Mouse (Mus musculus) MEL (cell line): ENCODE results near the gene Zfp689. TPM values are rescaled to one million over a fixed set of nuclear protein-coding genes. Genes with fewer than 3 reads are reported as not detected.

Experiments
- DNase-seq: peaks from one replicate; pipeline ENCODE4 v3.0.0; 2011; ENCODE audit warnings: low read depth, low spot score
- H3K27ac ChIP-seq: 2 replicates; pipeline ENCODE4 v1.5.1; 2012; ENCODE audit warnings: low read depth, mild to moderate bottlenecking, control low read depth, low read length, moderate library complexity; ENCODE audit not compliant: control insufficient read depth
- H3K27me3 ChIP-seq, 2 experiments: fragments of 150-350 bp in 1 of 2; sonication (generic) in 1 of 2; 2 replicates each; pipeline ENCODE4 v1.6.1; 2012; ENCODE audit warnings: low read length in 2 of 2, mild to moderate bottlenecking in 2 of 2, improper control_type of control experiment in 1 of 2, moderate library complexity in 1 of 2; ENCODE audit not compliant: insufficient read depth in 2 of 2, control insufficient read depth in 1 of 2
- H3K36me3 ChIP-seq, 2 experiments: 2 replicates each; pipeline ENCODE4 v1.6.1; 2012 to 2014; ENCODE audit warnings: low read length in 2 of 2, improper control_type of control experiment in 1 of 2, inconsistent platforms in 1 of 2, mild to moderate bottlenecking in 1 of 2; ENCODE audit not compliant: insufficient read depth in 2 of 2, control insufficient read depth in 1 of 2
- H3K4me1 ChIP-seq, 2 experiments: fragments of 150-350 bp in 1 of 2; sonication (generic) in 1 of 2; 2 replicates each; pipeline ENCODE4 v1.6.1; 2012; ENCODE audit warnings: low read length in 2 of 2, improper control_type of control experiment in 1 of 2, mild to moderate bottlenecking in 1 of 2; ENCODE audit not compliant: insufficient read depth in 2 of 2, control insufficient read depth in 1 of 2
- H3K4me3 ChIP-seq, 2 experiments: fragments of 150-350 bp in 1 of 2; sonication (generic) in 1 of 2; 2 replicates each; pipeline ENCODE4 v1.5.1; 2012; ENCODE audit warnings: low read depth in 2 of 2, low read length in 2 of 2, mild to moderate bottlenecking in 2 of 2, moderate library complexity in 2 of 2, control low read depth in 1 of 2, improper control_type of control experiment in 1 of 2; ENCODE audit not compliant: control insufficient read depth in 1 of 2, insufficient read depth in 1 of 2
- H3K79me2 ChIP-seq: 2 replicates; pipeline ENCODE4 v1.6.1; 2012; ENCODE audit warnings: mild to moderate bottlenecking, low read length, moderate library complexity; ENCODE audit not compliant: control insufficient read depth, poor library complexity, insufficient read depth
- H3K9ac ChIP-seq: 2 replicates; pipeline ENCODE4 v1.6.1; 2012; ENCODE audit warnings: low read depth, mild to moderate bottlenecking, control low read depth, low read length, moderate library complexity; ENCODE audit not compliant: control insufficient read depth, poor library complexity, severe bottlenecking
- H3K9me3 ChIP-seq: fragments of 150-350 bp; sonication (generic); replicated peaks from 2 replicates; pipeline ENCODE4 v1.6.1; 2012; ENCODE audit warnings: mild to moderate bottlenecking, low read length, improper control_type of control experiment, moderate library complexity; ENCODE audit not compliant: insufficient read depth
- CHD2 ChIP-seq: IDR thresholded peaks from 2 replicates; pipeline ENCODE4 v1.6.1; 2011; ENCODE audit warnings: low read length, improper control_type of control experiment
- EP300 ChIP-seq, 2 experiments: IDR thresholded peaks; 2 replicates each; pipeline ENCODE4 v1.6.1; 2011; ENCODE audit warnings: improper control_type of control experiment in 2 of 2, low read length in 2 of 2, low read depth in 1 of 2, mild to moderate bottlenecking in 1 of 2
- GATA1 ChIP-seq: IDR thresholded peaks from 2 replicates; pipeline ENCODE4 v1.6.1; 2011; ENCODE audit warnings: low read depth, low read length, improper control_type of control experiment
- MEF2A ChIP-seq: IDR thresholded peaks from 2 replicates; pipeline ENCODE4 v1.6.1; 2014; ENCODE audit warnings: low read depth, mild to moderate bottlenecking, inconsistent platforms, low read length, improper control_type of control experiment; ENCODE audit not compliant: poor library complexity, insufficient replicate concordance, severe bottlenecking; ENCODE audit errors: extremely low read depth
- MXI1 ChIP-seq: IDR thresholded peaks from 2 replicates; pipeline ENCODE4 v1.6.1; 2011; ENCODE audit warnings: mild to moderate bottlenecking, low read depth, low read length, improper control_type of control experiment
- MYB ChIP-seq: IDR thresholded peaks from 2 replicates; pipeline ENCODE4 v1.6.1; 2011; ENCODE audit warnings: mild to moderate bottlenecking, low read depth, low read length, improper control_type of control experiment
- SMC3 ChIP-seq: IDR thresholded peaks from 2 replicates; pipeline ENCODE4 v1.6.1; 2011; ENCODE audit warnings: low read depth, low read length, improper control_type of control experiment
- TAL1 ChIP-seq: IDR thresholded peaks from 2 replicates; pipeline ENCODE4 v1.6.1; 2012; ENCODE audit warnings: mild to moderate bottlenecking, inconsistent platforms, low read length, moderate library complexity, mixed read lengths
- TBP ChIP-seq: IDR thresholded peaks from 2 replicates; pipeline ENCODE4 v1.8.0; 2011; ENCODE audit warnings: low read depth, low read length, improper control_type of control experiment
- TCF12 ChIP-seq: IDR thresholded peaks from 2 replicates; pipeline ENCODE4 v1.6.1; 2014; ENCODE audit warnings: low read depth, mild to moderate bottlenecking, inconsistent platforms, low read length, improper control_type of control experiment, moderate library complexity
- UBTF ChIP-seq: IDR thresholded peaks from 2 replicates; pipeline ENCODE4 v1.6.1; 2012; ENCODE audit warnings: low read depth, mild to moderate bottlenecking, inconsistent platforms, low read length, improper control_type of control experiment, moderate library complexity, borderline replicate concordance; ENCODE audit not compliant: insufficient read depth
- ZC3H11A ChIP-seq: IDR thresholded peaks from 2 replicates; pipeline ENCODE4 v1.6.1; 2012; ENCODE audit warnings: low read depth, mild to moderate bottlenecking, inconsistent platforms, low read length, improper control_type of control experiment
- ZKSCAN1 ChIP-seq: IDR thresholded peaks from 2 replicates; pipeline ENCODE4 v1.6.1; 2012; ENCODE audit warnings: low read depth, mild to moderate bottlenecking, inconsistent platforms, low read length, improper control_type of control experiment, moderate library complexity
- ZMIZ1 ChIP-seq: IDR thresholded peaks from 2 replicates; pipeline ENCODE4 v1.6.1; 2012; ENCODE audit warnings: low read depth, mild to moderate bottlenecking, inconsistent platforms, low read length, improper control_type of control experiment, moderate library complexity
- ZNF384 ChIP-seq: IDR thresholded peaks from 2 replicates; pipeline ENCODE4 v1.6.1; 2012; ENCODE audit warnings: low read depth, mild to moderate bottlenecking, inconsistent platforms, low read length, improper control_type of control experiment
- polyA plus RNA-seq, 2 experiments: library from polyadenylated mRNA; stranded (reverse) in 1 of 2; unstranded in 1 of 2; fragments of >175 nt in 1 of 2; fragments of >200 nt in 1 of 2; gene quantifications; 2 replicates each; pipeline versions ENCODE4 v1.2.1 to v1.2.4; 2012; ENCODE audit warnings: low replicate concordance in 2 of 2, low read depth in 1 of 2; ENCODE audit not compliant: insufficient read length in 2 of 2, insufficient read depth in 1 of 2, missing spikeins in 1 of 2
- total RNA-seq: library from RNA; depleted of rRNA; stranded (reverse); fragments of 300-350 nt; gene quantifications from 2 replicates; pipeline ENCODE4 v1.2.3, GENCODE M21; 2012

Gene Zfp689
- total and polyA plus RNA-seq, 3 experiments = 4.9 to 7.2 TPM; not detected in 1

- TF ChIP-seq MYB = no peak
- peak; percentile 22; the same call in 1 of the 2 replicates for TF ChIP-seq TCF12
- TF ChIP-seq MXI1 = peak; percentile 97
- no peak for TF ChIP-seq EP300 (IDR thresholded peaks at IDR 0.05; ENCODE audit: low read depth in 1 of 2, low read length in 2 of 2)
- TF ChIP-seq MEF2A = no peak
- no peak for TF ChIP-seq TAL1
- no peak for TF ChIP-seq ZNF384
- no peak for TF ChIP-seq ZKSCAN1
- TF ChIP-seq ZC3H11A = no peak
- no peak for TF ChIP-seq CHD2
- TF ChIP-seq GATA1 = no peak
Measured at GRCm38 (mm10) chr7:127421388-127422191, 27.4 kb downstream of the Zfp689 start, which contains the start of gene Zfp688 (continued).

GRCm38 (mm10) chr7:127411418-127411817, 37.5 kb downstream of the Zfp689 start:
- Histone ChIP-seq H3K27me3 (no peaks in the 10 kb centered on the region), H3K27ac (no peak overlapping the region), H3K4me3 (no peak overlapping the region), H3K36me3 (peaks cover 0 to 5% of the 10 kb centered on the region in 2 experiments; a peak in 1 of 4 replicates), H3K9ac (no peak overlapping the region), H3K4me1 (peaks cover 3 to 6% of the 10 kb centered on the region in 2 experiments; a peak in 3 of 4 replicates), H3K9me3 (no peaks in the 10 kb centered on the region), H3K79me2 (no peaks in the 10 kb centered on the region)
- TF ChIP-seq MXI1 = no peak
- no peak for TF ChIP-seq CHD2
- TF ChIP-seq MEF2A = no peak
- TF ChIP-seq TBP = no peak
- TF ChIP-seq ZMIZ1 = no peak
- no peak for TF ChIP-seq UBTF
- no peak for TF ChIP-seq SMC3
- no peak for TF ChIP-seq EP300 (IDR thresholded peaks at IDR 0.05; ENCODE audit: low read depth in 1 of 2, low read length in 2 of 2)
- DNase-seq = peak; percentile 14
